Mouse (Mus musculus) embryonic fibroblast, embryonic 13.5 days (primary cell): ENCODE data around the gene Smchd1.

Source experiments
- CTCF ChIP-seq: IDR thresholded peaks from 2 replicates; pipeline ENCODE4 v1.5.1; 2011; ENCODE audit warnings: mild to moderate bottlenecking, control low read depth, low read length, moderate library complexity, borderline replicate concordance; ENCODE audit not compliant: insufficient read depth
- POLR2A ChIP-seq: IDR thresholded peaks from 2 replicates; pipeline ENCODE4 v1.6.1; 2011; ENCODE audit warnings: low read depth, mild to moderate bottlenecking, control low read depth, low read length, moderate library complexity

DNA sequence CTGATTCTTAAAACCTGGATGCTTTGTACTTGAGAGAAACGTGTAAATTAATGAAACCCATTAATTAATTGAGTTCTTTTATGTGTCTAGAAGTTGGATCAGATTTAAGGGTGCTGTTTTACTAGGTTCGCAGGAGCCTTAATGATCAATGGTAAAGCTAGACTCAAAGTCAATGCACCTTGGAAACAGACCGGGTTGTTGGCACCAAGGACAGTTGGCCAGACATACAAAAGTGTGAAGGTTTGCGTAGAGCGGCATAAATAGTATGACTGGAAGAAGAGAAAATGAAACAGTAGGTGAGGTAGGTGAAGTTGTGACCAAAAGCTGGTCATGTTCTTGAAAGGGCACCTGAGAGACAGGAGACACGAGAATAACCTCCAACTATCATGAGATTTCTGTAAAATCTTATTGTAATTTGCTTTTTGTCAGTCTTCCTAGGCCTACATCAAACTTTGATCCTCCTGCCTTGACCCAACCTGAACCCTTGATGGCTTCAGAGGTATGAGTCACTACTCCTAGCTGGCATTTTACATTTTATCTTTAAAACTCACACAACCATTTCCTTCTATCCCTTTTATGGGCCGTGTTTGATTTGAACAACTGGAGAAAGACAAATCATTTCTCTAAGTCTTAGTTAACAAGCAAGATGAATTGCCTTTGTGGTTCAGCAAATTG is 1.3 kb upstream of the Smchd1 start:
- no peak for TF ChIP-seq CTCF
- no peak for TF ChIP-seq POLR2A
